Mouse (Mus musculus) CH12.LX (cell line): ENCODE data around the gene Gas2l3.

ENCODE experiments used
- CHD2 ChIP-seq: IDR thresholded peaks from 2 replicates; pipeline ENCODE4 v1.6.1; 2011; ENCODE audit warnings: low read length, improper control_type of control experiment
- CTCF ChIP-seq, 2 experiments: IDR thresholded peaks in 1 of 2; conservative IDR thresholded peaks in 1 of 2; 2 replicates each; pipeline ENCODE4 v1.5.1; 2011 to 2012; ENCODE audit warnings: low read depth in 2 of 2, low read length in 2 of 2, improper control_type of control experiment in 1 of 2, inconsistent platforms in 1 of 2, mild to moderate bottlenecking in 1 of 2, moderate library complexity in 1 of 2
- POLR2A ChIP-seq: IDR thresholded peaks from 2 replicates; pipeline ENCODE4 v1.6.1; 2011; ENCODE audit warnings: low read depth, mild to moderate bottlenecking, improper control_type of control experiment, low read length
- RCOR1 ChIP-seq: conservative IDR thresholded peaks from 2 replicates; pipeline ENCODE4 v1.6.1; 2012; ENCODE audit warnings: low read depth, mild to moderate bottlenecking, inconsistent platforms, low read length, improper control_type of control experiment
- SMC3 ChIP-seq: IDR thresholded peaks from 2 replicates; pipeline ENCODE4 v1.6.1; 2011; ENCODE audit warnings: low read depth, low read length, improper control_type of control experiment

DNA sequence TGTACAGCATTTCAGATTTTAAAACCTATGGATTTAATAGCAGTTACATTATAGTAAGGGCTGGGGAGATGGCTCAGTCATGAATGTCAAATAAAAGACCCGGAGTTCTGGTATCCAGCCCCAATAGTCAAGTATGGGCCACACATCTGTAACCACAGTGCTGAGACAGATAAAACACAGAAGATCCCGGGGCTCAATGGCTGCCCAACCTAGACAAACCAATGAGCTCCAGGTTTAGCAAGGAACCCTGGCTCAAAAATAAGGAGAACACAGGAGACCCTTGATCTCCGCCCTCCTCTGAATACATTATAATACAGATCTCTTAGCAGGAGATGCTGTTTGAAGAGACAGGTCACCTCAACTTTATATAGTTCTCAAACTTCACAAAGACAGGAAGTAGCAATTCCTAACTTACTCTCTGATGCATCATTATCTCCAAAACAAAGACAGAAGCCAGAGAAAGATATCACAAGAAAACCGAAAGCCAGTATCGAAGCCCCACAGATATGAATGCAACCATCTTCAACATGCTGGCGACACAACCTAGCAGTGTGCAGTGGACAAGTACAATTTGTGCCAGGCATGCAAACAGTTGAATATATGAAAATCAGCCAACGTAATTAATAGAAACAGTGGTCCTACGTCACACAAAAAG, 21.1 kb downstream of the Gas2l3 start:
- TF ChIP-seq CTCF (conservative IDR thresholded peaks at IDR 0.05 in 1 of 2, IDR thresholded peaks at IDR 0.05 in 1 of 2; ENCODE audit: low read depth in 2 of 2, low read length in 2 of 2): no peak
- no peak for TF ChIP-seq POLR2A
- no peak for TF ChIP-seq RCOR1
- no peak for TF ChIP-seq CHD2
- no peak for TF ChIP-seq SMC3
